Mouse (Mus musculus) brain, embryonic 14.5 days (tissue): Measurements from ENCODE around the gene Plcb1.

Experiments
- CTCF ChIP-seq: fragments of 200-500 bp; IDR thresholded peaks from 2 replicates; pipeline ENCODE4 v1.5.1; 2012; ENCODE audit warnings: inconsistent platforms, mild to moderate bottlenecking, moderate library complexity, borderline replicate concordance; ENCODE audit not compliant: insufficient read depth, insufficient read length; ENCODE audit errors: extremely low read depth
- POLR2A ChIP-seq: fragments of 200-500 bp; IDR thresholded peaks from 2 replicates; pipeline ENCODE4 v1.6.1; 2012; ENCODE audit warnings: mild to moderate bottlenecking, inconsistent platforms, borderline replicate concordance; ENCODE audit not compliant: poor library complexity, insufficient read depth, insufficient read length, severe bottlenecking; ENCODE audit errors: extremely low read depth

DNA sequence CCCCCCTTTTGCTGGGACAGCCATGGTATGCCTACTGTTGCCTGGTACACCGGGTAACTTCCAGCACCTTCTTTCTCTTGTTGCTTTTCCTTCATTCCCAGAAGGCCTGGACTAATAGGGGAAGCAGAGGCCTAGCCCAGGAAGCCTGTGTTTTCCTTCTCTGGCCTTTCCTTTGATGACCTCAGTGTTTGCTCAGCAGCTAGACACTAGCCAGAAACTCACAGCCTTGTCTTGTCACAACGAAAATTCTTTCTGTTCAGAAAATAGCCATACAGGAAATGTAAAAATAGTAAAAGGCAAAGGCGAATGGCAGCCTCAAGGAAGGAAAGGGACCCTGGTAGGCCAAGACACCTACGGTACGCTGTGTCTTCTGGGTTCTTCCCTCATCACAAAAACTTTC, 489.1 kb downstream of the Plcb1 start:
- TF ChIP-seq POLR2A, result no peak
- TF ChIP-seq CTCF, result no peak
